Mouse (Mus musculus) E14TG2a.4 (cell line): ENCODE results near the gene Kmt5c.

Experiments
- CTCF ChIP-seq: conservative IDR thresholded peaks from 2 replicates; pipeline ENCODE4 v1.5.1; 2014; ENCODE audit warnings: low read length
- NANOG ChIP-seq: IDR thresholded peaks from 2 replicates; pipeline ENCODE4 v1.6.1; 2014; ENCODE audit warnings: borderline replicate concordance, low read length, mixed read lengths
- POU5F1 ChIP-seq: IDR thresholded peaks from 2 replicates; pipeline ENCODE4 v1.6.1; 2014; ENCODE audit warnings: low read length, borderline replicate concordance

DNA sequence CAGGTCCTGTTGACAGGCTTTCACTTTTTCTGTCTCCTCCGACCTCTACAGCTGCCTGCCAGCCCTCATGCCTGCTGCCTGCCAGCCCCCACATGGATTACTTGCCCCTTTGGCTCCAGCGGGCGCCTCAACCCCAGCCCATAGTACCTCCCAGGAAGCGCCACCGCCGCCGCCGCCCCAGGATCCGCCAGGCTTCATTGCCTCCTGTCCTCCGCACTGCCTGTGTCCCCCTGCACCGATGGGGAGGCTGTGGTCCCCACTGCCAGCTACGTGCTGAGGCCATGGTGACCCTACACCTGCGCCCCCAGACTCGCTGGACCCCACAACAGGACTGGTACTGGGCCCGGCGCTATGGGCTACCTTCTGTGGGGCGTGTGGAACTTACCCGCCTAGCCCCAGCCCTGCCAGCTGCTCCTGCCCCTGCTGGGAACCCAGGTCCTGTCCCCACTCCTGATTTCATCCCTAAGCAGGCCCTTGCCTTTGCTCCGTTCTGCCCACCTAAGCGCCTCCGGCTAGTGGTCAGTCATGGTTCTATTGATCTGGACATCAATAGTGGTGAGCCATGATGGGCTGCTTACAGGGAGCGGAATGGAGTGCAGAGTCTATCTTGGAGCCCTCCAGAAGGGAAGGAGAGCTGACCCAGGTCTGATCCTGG, 6.5 kb downstream of the Kmt5c start:
- no peak for TF ChIP-seq CTCF
- TF ChIP-seq NANOG, result no peak
- no peak for TF ChIP-seq POU5F1
